Mouse (Mus musculus) kidney, embryonic 16.5 days (tissue): ENCODE measurements around the gene Lrrc27. TPM values are rescaled to one million over a fixed set of nuclear protein-coding genes. Genes with fewer than 3 reads are reported as not detected.
A peak's percentile ranks its signal among the peaks of the same experiment; 100 is the strongest.

Experiments used
- ATAC-seq: fragments of 200-750 bp; cut with Nextera tagmentation; 2 replicates; pipeline ENCODE4 v1.8.0; 2017; ENCODE audit warnings: moderate TSS enrichment; ENCODE audit not compliant: low FRiP score, low TSS enrichment
- H3K27ac ChIP-seq: fragments of 300-500 bp; sonication (generic); 2 replicates; pipeline ENCODE4 v1.5.1; 2014; ENCODE audit warnings: low read length
- H3K27me3 ChIP-seq: fragments of 300-500 bp; sonication (generic); 2 replicates; pipeline ENCODE4 v1.6.1; 2014; ENCODE audit warnings: low read length, control low read depth, mixed read lengths; ENCODE audit not compliant: insufficient read depth
- H3K36me3 ChIP-seq: fragments of 300-500 bp; sonication (generic); 2 replicates; pipeline ENCODE4 v1.6.1; 2014; ENCODE audit warnings: low read length, control low read depth, mixed read lengths; ENCODE audit not compliant: insufficient read depth
- H3K4me1 ChIP-seq: fragments of 300-500 bp; sonication (generic); 2 replicates; pipeline ENCODE4 v1.6.1; 2014; ENCODE audit warnings: low read length, control low read depth, mixed read lengths; ENCODE audit not compliant: insufficient read depth
- H3K4me2 ChIP-seq: fragments of 300-500 bp; sonication (generic); replicated peaks from 2 replicates; pipeline ENCODE4 v1.6.1; 2014; ENCODE audit warnings: low read depth, low read length
- H3K4me3 ChIP-seq: fragments of 300-500 bp; sonication (generic); 2 replicates; pipeline ENCODE4 v1.5.1; 2014; ENCODE audit warnings: mild to moderate bottlenecking, low read length
- H3K9ac ChIP-seq: fragments of 300-500 bp; sonication (generic); replicated peaks from 2 replicates; pipeline ENCODE4 v1.6.1; 2014; ENCODE audit warnings: low read length
- H3K9me3 ChIP-seq: fragments of 300-500 bp; sonication (generic); 2 replicates; pipeline ENCODE4 v1.6.1; 2016; ENCODE audit warnings: low read length, control low read depth
- WGBS: fragments of 180-500 bp; shearing (Covaris S2); extraction: QIAGEN DNeasy Blood & Tissue Kit; methylation state at CpG from one replicate; pipeline ENCODE4 v1.1.7; 2014; 5-methylcytosine and 5-hydroxymethylcytosine counted together
- polyA plus RNA-seq: library from polyadenylated mRNA; unstranded; fragments of >200 nt; fragmentation: Nextera tagmentation; extraction: Ambion mirVana; gene quantifications from 2 replicates; pipeline ENCODE4 v1.2.1, GENCODE M21; 2015

Lrrc27 gene
- polyA plus RNA-seq, 1 experiment from 2014 or later = 3.3 TPM

GRCm38 (mm10) chr7:139279571-139279970 is 66.8 kb downstream of the Lrrc27 start:
- Histone ChIP-seq H3K9ac (no peak overlapping the region; the same call in 1 of the 2 replicates), H3K4me2 (no peak overlapping the region), H3K4me1 (0 out of 2 replicates have a peak, but pooled peaks cover 19% of the 10 kb centered on the region), H3K27ac (no peak overlapping the region), H3K9me3 (no peaks in the 10 kb centered on the region), H3K27me3 (no peaks in the 10 kb centered on the region), H3K36me3 (no peaks in the 10 kb centered on the region), H3K4me3 (no peak overlapping the region)
- ATAC-seq = no peak
- WGBS = 84% methylated on average over 5 of the region's 5 CpGs

GRCm38 (mm10) chr7:139280044-139280443 is 67.3 kb downstream of the Lrrc27 start:
- 0 out of 2 replicates have a peak, but pooled peaks cover 20% of the 10 kb centered on the region for H3K4me1 ChIP-seq
- H3K4me2 ChIP-seq = no peak overlapping the region
- no peak overlapping the region for H3K27ac ChIP-seq
- H3K9me3 ChIP-seq = no peaks in the 10 kb centered on the region
- no peaks in the 10 kb centered on the region for H3K27me3 ChIP-seq
- WGBS = 52% methylated on average over 1 of the region's 1 CpGs
- no peak overlapping the region for H3K9ac ChIP-seq
- no peak overlapping the region for H3K4me3 ChIP-seq
- H3K36me3 ChIP-seq = no peaks in the 10 kb centered on the region
- ATAC-seq = no peak

- ATAC-seq = no peak
- Histone ChIP-seq H3K9ac (0 out of 2 replicates have a peak overlapping the region, but pooled peaks have one; percentile 12), H3K36me3 (no peaks in the 10 kb centered on the region), H3K4me3 (no peak overlapping the region), H3K4me2 (no peak overlapping the region), H3K27ac (peak overlapping the region; percentile 33; the same call in 1 of the 2 replicates), H3K9me3 (no peaks in the 10 kb centered on the region), H3K27me3 (no peaks in the 10 kb centered on the region), H3K4me1 (peaks cover 27% of the 10 kb centered on the region; the same call in 1 of the 2 replicates)
- 31% methylated on average over 2 of the region's 2 CpGs for WGBS
Measured at GRCm38 (mm10) chr7:139281195-139281594, 68.4 kb downstream of the Lrrc27 start.

GRCm38 (mm10) chr7:139282037-139282436 is 69.2 kb downstream of the Lrrc27 start:
- Histone ChIP-seq H3K36me3 (no peaks in the 10 kb centered on the region), H3K9me3 (no peaks in the 10 kb centered on the region), H3K4me3 (no peak overlapping the region), H3K4me2 (no peak overlapping the region), H3K9ac (no peak overlapping the region), H3K27me3 (no peaks in the 10 kb centered on the region), H3K4me1 (peaks cover 27% of the 10 kb centered on the region; the same call in 1 of the 2 replicates), H3K27ac (no peak overlapping the region)
- 79% methylated on average over 3 of the region's 3 CpGs for WGBS
- no peak for ATAC-seq

GRCm38 (mm10) chr7:139285295-139285943 is 72.6 kb downstream of the Lrrc27 start:
- Histone ChIP-seq H3K4me2 (no peak overlapping the region), H3K27ac (no peak overlapping the region), H3K4me1 (peaks cover 23% of the 10 kb centered on the region; the same call in 1 of the 2 replicates), H3K27me3 (no peaks in the 10 kb centered on the region), H3K9me3 (no peaks in the 10 kb centered on the region), H3K9ac (no peak overlapping the region), H3K4me3 (no peak overlapping the region), H3K36me3 (no peaks in the 10 kb centered on the region)
- 58% methylated on average over 16 of the region's 16 CpGs for WGBS
- no peak for ATAC-seq

GRCm38 (mm10) chr7:139288540-139288939 is 75.8 kb downstream of the Lrrc27 start:
- ATAC-seq = no peak
- H3K4me2 ChIP-seq = no peak overlapping the region
- H3K27ac ChIP-seq = no peak overlapping the region
- H3K9ac ChIP-seq = no peak overlapping the region
- peaks cover 16% of the 10 kb centered on the region; the same call in 1 of the 2 replicates for H3K4me1 ChIP-seq
- H3K27me3 ChIP-seq = no peaks in the 10 kb centered on the region
- no peaks in the 10 kb centered on the region for H3K36me3 ChIP-seq
- H3K4me3 ChIP-seq = no peak overlapping the region
- 63% methylated on average over 7 of the region's 7 CpGs for WGBS
- no peaks in the 10 kb centered on the region for H3K9me3 ChIP-seq

Other genes starting within 250 kb of the Lrrc27 start
- 15.0 and 15.5 TPM in 2 replicates for gene Dpysl4, start 127.0 kb upstream of the Lrrc27 start, polyA plus RNA-seq
- gene Stk32c, start 319 bp downstream of the Lrrc27 start, polyA plus RNA-seq = 0.26 and 0.39 TPM in 2 replicates
- 9.1 and 10.6 TPM in 2 replicates for gene Pwwp2b, start 35.5 kb downstream of the Lrrc27 start, polyA plus RNA-seq
- gene Inpp5a, start 176.1 kb downstream of the Lrrc27 start, polyA plus RNA-seq = 16.0 and 17.7 TPM in 2 replicates